Comparison of ENCODE assay signal across 20 mouse cellular contexts in genomic region chr3:135586060-135586459, GRCm38 (mm10).
DNase-seq lines count a peak whose midpoint lies in the region; ATAC-seq and TF ChIP-seq lines count a peak whose summit lies in the region.
"Had no signal": no experiment of that assay in that cellular context is flagged by ENCODE, and none has a peak within 500 bp of the region (broad histone marks: within the 10 kb centered on the region; RNA-seq: fewer than 3 reads in every experiment).

No protein-coding gene starts in this region.

- H3K79me2 ChIP-seq in CH12.LX (replicated peaks; ENCODE audit: control insufficient read depth, extremely low read depth, insufficient read depth, poor library complexity, severe bottlenecking) (no peaks in the 10 kb centered on the region), MEL (ENCODE audit: control insufficient read depth, insufficient read depth, low read length, poor library complexity) (no peaks in the 10 kb centered on the region)

- no peaks in the 10 kb centered on the region for H3K9me3 ChIP-seq in heart, embryonic 11.5 days (replicated peaks; ENCODE audit: control insufficient read depth, low read length)
- no peaks in the 10 kb centered on the region for H3K9me3 ChIP-seq in heart, postnatal 0 days (replicated peaks; ENCODE audit: control insufficient read depth, low read length)
- H3K9me3 ChIP-seq in CH12.LX (replicated peaks; ENCODE audit: low read length) (no peaks in the 10 kb centered on the region), MEL (replicated peaks; ENCODE audit: insufficient read depth, low read length) (no peaks in the 10 kb centered on the region)
- H3K9me3 ChIP-seq: embryonic facial prominence, embryonic 12.5 days; limb, embryonic 13.5 days; midbrain, embryonic 12.5 days; neural tube, embryonic 15.5 days had no signal

- in situ Hi-C loops in CH12.LX (cut with MboI; ENCODE audit: low pct_ligation_motif_present, low pct_unique_long_range_greater_than_20kb, low sequenced_read_pairs) = no loop called here

- no peak overlapping the region; the same call in 1 of the 2 replicates for H3K9ac ChIP-seq in heart, embryonic 11.5 days (ENCODE audit: low read depth, low read length)
- no peak overlapping the region for H3K9ac ChIP-seq in heart, postnatal 0 days (replicated peaks; ENCODE audit: low read depth, low read length)
- H3K9ac ChIP-seq in CH12.LX (ENCODE audit: insufficient read depth, low read depth) (no peak overlapping the region), MEL (ENCODE audit: control insufficient read depth, low read depth, low read length, poor library complexity, severe bottlenecking) (no peak overlapping the region)
- H3K9ac ChIP-seq: embryonic facial prominence, embryonic 12.5 days; limb, embryonic 13.5 days; lung, embryonic 14.5 days; midbrain, embryonic 12.5 days; neural tube, embryonic 15.5 days had no signal

- H3K4me1 ChIP-seq in heart, embryonic 11.5 days (ENCODE audit: control insufficient read depth, insufficient read depth, low read length) = peaks cover 21% of the 10 kb centered on the region
- no peaks in the 10 kb centered on the region for H3K4me1 ChIP-seq in heart, postnatal 0 days (ENCODE audit: control insufficient read depth, insufficient read depth)
- peaks cover 11 to 41% of the 10 kb centered on the region in 2 experiments for H3K4me1 ChIP-seq in CH12.LX (ENCODE audit: control insufficient read depth in 1 of 2, insufficient read depth in 2 of 2)
- peaks cover 4 to 12% of the 10 kb centered on the region in 2 experiments; a peak in 3 of 4 replicates for H3K4me1 ChIP-seq in MEL (ENCODE audit: control insufficient read depth in 1 of 2, insufficient read depth in 2 of 2, low read length in 2 of 2)
- H3K4me1 ChIP-seq: embryonic facial prominence, embryonic 12.5 days had no signal

- dilution Hi-C loops in CH12.LX (cut with MboI; ENCODE audit: extremely low pct_ligation_motif_present, extremely low pct_unique_long_range_greater_than_20kb, low sequenced_read_pairs) = no loop called here

- peak overlapping the region; percentile 29; the same call in 1 of the 2 replicates for H3K4me2 ChIP-seq in heart, embryonic 11.5 days
- H3K4me2 ChIP-seq in heart, postnatal 0 days (ENCODE audit: low read depth, low read length) = peak overlapping the region; percentile 37
- no peak overlapping the region for H3K4me2 ChIP-seq in CH12.LX (ENCODE audit: insufficient read depth, low read depth, poor library complexity, severe bottlenecking)
- H3K4me2 ChIP-seq: embryonic facial prominence, embryonic 12.5 days; limb, embryonic 13.5 days; lung, embryonic 14.5 days; midbrain, embryonic 12.5 days; neural tube, embryonic 15.5 days had no signal

- 69% methylated on average over 2 of the region's 2 CpGs for WGBS in heart, embryonic 11.5 days (ENCODE audit: insufficient replicate concordance)
- WGBS in heart, postnatal 0 days = 64% methylated on average over 2 of the region's 2 CpGs

- H3K36me3 ChIP-seq in heart, embryonic 11.5 days (ENCODE audit: control insufficient read depth, insufficient read depth, low read length) = peaks cover 20% of the 10 kb centered on the region
- peaks cover 71% of the 10 kb centered on the region for H3K36me3 ChIP-seq in heart, postnatal 0 days (replicated peaks; ENCODE audit: control insufficient read depth, insufficient read depth, low read length)
- H3K36me3 ChIP-seq in CH12.LX (replicated peaks in 1 of 2; ENCODE audit: control insufficient read depth in 1 of 2, insufficient read depth in 1 of 2, low read length in 1 of 2) = peaks cover 63 to 76% of the 10 kb centered on the region in 2 experiments
- peaks cover 0 to 15% of the 10 kb centered on the region in 2 experiments; a peak in 2 of 4 replicates for H3K36me3 ChIP-seq in MEL (ENCODE audit: control insufficient read depth in 1 of 2, insufficient read depth in 2 of 2, low read length in 2 of 2)

- no peak overlapping the region for H3K4me3 ChIP-seq in heart, embryonic 11.5 days (ENCODE audit: low read depth, low read length)
- H3K4me3 ChIP-seq in heart, postnatal 0 days (ENCODE audit: low read depth, low read length) = no peak overlapping the region
- H3K4me3 ChIP-seq in CH12.LX (replicated peaks in 1 of 3; ENCODE audit: low read depth in 2 of 3, low read length in 2 of 3, poor library complexity in 1 of 3) (no peak overlapping the region), MEL (ENCODE audit: control insufficient read depth in 1 of 2, insufficient read depth in 1 of 2, low read depth in 2 of 2, low read length in 2 of 2) (no peak overlapping the region)
- H3K4me3 ChIP-seq: embryonic facial prominence, embryonic 12.5 days; layer of hippocampus, adult 2 months; limb, embryonic 13.5 days; midbrain, embryonic 12.5 days; neural tube, embryonic 15.5 days had no signal

- no peak for DNase-seq in heart, adult 11 months
- DNase-seq in heart, postnatal 0 days (ENCODE audit: low spot score) = no peak
- DNase-seq in heart, postnatal 4 days = no peak
- DNase-seq in CH12.LX (ENCODE audit: extremely low read depth) (no peak), MEL (ENCODE audit: low read depth, low spot score) (no peak)
- DNase-seq in urinary bladder, postnatal 36 days (ENCODE audit: low spot score in 2 of 2) = no peak
- DNase-seq: B cell, adult 2 months; cerebellum, adult 2 months; cerebellum, postnatal 25 days; kidney, postnatal 25 days; lung, embryonic 14.5 days; thymus, adult 2 months; thymus, postnatal 4 days had no signal

- TF ChIP-seq POLR2A in CH12.LX (IDR thresholded peaks at IDR 0.05; ENCODE audit: low read depth, low read length) (no peak), MEL (IDR thresholded peaks at IDR 0.05; ENCODE audit: control insufficient read depth in 1 of 2, insufficient read depth in 1 of 2, low read depth in 1 of 2, low read length in 2 of 2, poor library complexity in 1 of 2) (no peak)

- no peak for TF ChIP-seq CTCF in heart, postnatal 0 days (IDR thresholded peaks at IDR 0.05; ENCODE audit: low read depth)
- TF ChIP-seq CTCF in CH12.LX (conservative IDR thresholded peaks at IDR 0.05 in 1 of 2, IDR thresholded peaks at IDR 0.05 in 1 of 2; ENCODE audit: low read depth in 2 of 2, low read length in 2 of 2) = no peak
- TF ChIP-seq CTCF in MEL (IDR thresholded peaks at IDR 0.05 in 2 of 3, conservative IDR thresholded peaks at IDR 0.05 in 1 of 3; ENCODE audit: control insufficient read depth in 1 of 3, insufficient read depth in 1 of 3, low read depth in 2 of 3, low read length in 3 of 3, poor library complexity in 1 of 3, severe bottlenecking in 1 of 3) = no peak

- H3K27me3 ChIP-seq in heart, embryonic 11.5 days (ENCODE audit: control insufficient read depth, insufficient read depth, low read length) = no peaks in the 10 kb centered on the region
- no peaks in the 10 kb centered on the region for H3K27me3 ChIP-seq in heart, postnatal 0 days (ENCODE audit: control insufficient read depth, insufficient read depth, low read length)
- H3K27me3 ChIP-seq in CH12.LX (replicated peaks) (no peaks in the 10 kb centered on the region), MEL (ENCODE audit: control insufficient read depth in 1 of 2, insufficient read depth in 2 of 2, low read length in 2 of 2) (no peaks in the 10 kb centered on the region)
- H3K27me3 ChIP-seq: embryonic facial prominence, embryonic 12.5 days; limb, embryonic 13.5 days; midbrain, embryonic 12.5 days; neural tube, embryonic 15.5 days had no signal

- ATAC-seq in heart, embryonic 11.5 days (replicated peaks; ENCODE audit: insufficient number of reproducible peaks, low FRiP score, low TSS enrichment) = no peak
- ATAC-seq in heart, postnatal 0 days (ENCODE audit: insufficient read depth, low read depth) = no peak

- TF ChIP-seq EP300 in heart, postnatal 0 days (IDR thresholded peaks at IDR 0.05; ENCODE audit: low read depth) = no peak
- no peak for TF ChIP-seq EP300 in CH12.LX (IDR thresholded peaks at IDR 0.05; ENCODE audit: low read length)
- no peak for TF ChIP-seq EP300 in MEL (IDR thresholded peaks at IDR 0.05; ENCODE audit: low read depth in 1 of 2, low read length in 2 of 2)

- TF ChIP-seq RAD21 in CH12.LX (IDR thresholded peaks at IDR 0.05; ENCODE audit: low read depth, low read length) (no peak), MEL (IDR thresholded peaks at IDR 0.05; ENCODE audit: low read depth, low read length) (no peak)

- H3K27ac ChIP-seq in heart, embryonic 11.5 days (ENCODE audit: low read depth, low read length) = peak overlapping the region; percentile 79; the same call in 1 of the 2 replicates
- H3K27ac ChIP-seq in heart, postnatal 0 days (ENCODE audit: low read depth) = peak overlapping the region; percentile 58
- H3K27ac ChIP-seq in CH12.LX (ENCODE audit: insufficient read depth, low read depth) (no peak overlapping the region), MEL (ENCODE audit: control insufficient read depth, low read depth, low read length) (no peak overlapping the region)
- H3K27ac ChIP-seq: embryonic facial prominence, embryonic 12.5 days; layer of hippocampus, adult 2 months; limb, embryonic 13.5 days; midbrain, embryonic 12.5 days; neural tube, embryonic 15.5 days; stomach, postnatal 0 days had no signal

TF ChIP-seq in CH12.LX, 34 proteins besides CTCF, POLR2A, EP300 and RAD21:
- TF ChIP-seq ZNF384 (IDR thresholded peaks at IDR 0.05; ENCODE audit: low read depth, low read length) (peak; percentile 62), E2F4 (IDR thresholded peaks at IDR 0.05; ENCODE audit: insufficient replicate concordance, low read depth, low read length) (no peak)

TF ChIP-seq in MEL, 35 proteins besides CTCF, POLR2A, EP300 and RAD21:
- TF ChIP-seq ELF1 (IDR thresholded peaks at IDR 0.05; ENCODE audit: low read depth, low read length) (no peak), ZNF384 (IDR thresholded peaks at IDR 0.05; ENCODE audit: low read depth, low read length) (peak; percentile 27; the same call in 1 of the 2 replicates)

Comparison
In these comparisons a context has a peak if more than half of its experiments do, and no peak if none do; other contexts are left out.
1. H3K27ac ChIP-seq: peak in heart, embryonic 11.5 days (single experiment) and heart, postnatal 0 days (single experiment); none in CH12.LX (single experiment) and MEL (single experiment).